Mouse (Mus musculus): ENCODE results near the gene Gm5431. TPM values are rescaled to one million over a fixed set of nuclear protein-coding genes. Genes with fewer than 3 reads are reported as not detected.

Gene Gm5431
- 1.1 and 1.4 TPM in 2 replicates for polyA plus RNA-seq (2012; rRNA removed; ENCODE audit: low replicate concordance)

DNA sequence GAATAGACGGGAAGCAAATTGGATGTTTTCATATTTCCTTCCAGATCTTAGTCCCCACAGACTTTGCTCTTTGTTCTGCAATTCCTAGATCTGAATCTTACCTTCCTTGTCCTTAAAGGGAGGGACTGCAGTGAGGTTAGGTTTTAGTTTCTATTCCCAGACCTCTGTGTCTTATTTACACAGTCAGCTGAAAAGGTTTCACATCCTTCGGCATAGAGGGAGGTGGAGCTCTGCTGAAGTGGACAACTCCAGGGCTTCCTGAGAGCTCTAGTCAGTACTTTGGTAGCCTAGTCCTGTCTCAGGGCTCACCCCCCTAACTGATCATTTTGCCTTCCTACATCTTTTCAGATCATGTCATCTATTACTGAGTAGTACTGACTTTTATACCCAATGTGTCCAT is at the start of gene Gm5431:
Gm5431 (minus strand) TSS at position 194 of the 400 bp plus-strand sequence.

DNA sequence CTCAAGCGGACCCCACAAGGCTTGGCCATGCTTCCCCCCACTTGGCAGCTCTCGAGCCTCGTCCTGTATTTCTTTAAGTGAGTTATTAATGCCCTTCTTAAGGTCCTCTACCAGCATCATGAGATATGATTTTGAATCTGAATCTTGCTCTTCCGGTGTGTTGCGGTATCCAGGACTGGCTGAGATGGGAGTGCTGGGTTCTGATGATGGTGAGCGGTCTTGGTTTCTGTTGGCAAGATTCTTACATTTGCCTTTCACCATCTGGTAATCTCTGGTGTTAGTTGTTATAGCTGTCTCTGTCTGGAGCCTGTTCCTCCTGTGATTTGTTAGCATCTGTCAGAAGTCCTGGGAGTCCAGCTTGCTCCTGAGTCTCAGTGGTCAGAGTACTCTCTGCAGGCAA is 44.1 kb upstream of the Gm5431 start, which contains the start of gene Psme2b:
Psme2b (minus strand) TSS at position 101 of the 400 bp plus-strand sequence.

DNA sequence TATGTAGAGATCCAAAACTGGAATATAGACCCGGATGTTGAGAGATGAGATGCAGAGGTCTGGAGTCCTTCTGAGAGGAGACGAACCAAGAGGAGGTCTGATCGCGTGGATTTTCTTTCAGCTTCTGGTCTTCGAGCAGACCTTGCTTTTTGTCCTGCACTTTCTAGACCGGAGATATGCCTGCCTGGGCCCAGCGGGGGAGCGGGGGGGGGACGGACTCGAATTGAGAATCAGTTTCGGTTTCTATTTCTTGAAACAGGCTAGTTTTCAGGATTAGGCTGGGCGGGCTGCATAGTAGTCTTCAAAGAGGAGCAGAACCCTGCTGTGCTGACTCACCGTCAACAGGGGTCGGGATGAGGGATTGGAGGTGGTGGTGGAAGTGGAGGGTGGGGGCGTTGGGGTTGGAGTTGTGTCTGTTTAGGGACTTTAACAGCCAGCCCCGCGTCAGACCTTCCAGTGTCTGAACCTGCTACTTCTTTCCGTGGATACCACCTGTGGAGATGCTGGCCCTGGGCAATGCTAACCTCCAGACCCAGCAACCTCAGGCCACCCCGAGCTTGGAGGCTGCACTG is 30.7 kb downstream of the Gm5431 start, which contains the start of gene Irgm1:
Irgm1 (minus strand) TSS at position 483 of the 572 bp plus-strand sequence.

Other genes starting within 250 kb of the Gm5431 start
- 1,227 and 3,358 TPM in 2 replicates for gene Rack1, start 101.9 kb downstream of the Gm5431 start, polyA plus RNA-seq (2012; rRNA removed; ENCODE audit: low replicate concordance)
- gene Trim41, start 84.9 kb downstream of the Gm5431 start, polyA plus RNA-seq (2012; rRNA removed; ENCODE audit: low replicate concordance): 28.6 and 34.7 TPM in 2 replicates
- 1.7 and 4.2 TPM in 2 replicates for gene Trim7, start 76.1 kb downstream of the Gm5431 start, polyA plus RNA-seq (2012; rRNA removed; ENCODE audit: low replicate concordance)
- 11.8 and 14.5 TPM in 2 replicates for gene Gm12184, start 75.6 kb downstream of the Gm5431 start, polyA plus RNA-seq (2012; rRNA removed; ENCODE audit: low replicate concordance)
- 16.5 and 34.6 TPM in 2 replicates for gene Irgm1, start 30.5 kb downstream of the Gm5431 start, polyA plus RNA-seq (2012; rRNA removed; ENCODE audit: low replicate concordance)
- gene Psme2b, start 44.0 kb upstream of the Gm5431 start, polyA plus RNA-seq (2012; rRNA removed; ENCODE audit: low replicate concordance): 21.9 and 22.1 TPM in 2 replicates
- gene Olfr56, start 76.7 kb upstream of the Gm5431 start, polyA plus RNA-seq (2012; rRNA removed; ENCODE audit: low replicate concordance): 0.31 and 0.32 TPM in 2 replicates
- 5.1 and 5.3 TPM in 2 replicates for gene 9930111J21Rik1, start 77.2 kb upstream of the Gm5431 start, polyA plus RNA-seq (2012; rRNA removed; ENCODE audit: low replicate concordance)
- gene Gm12185, start 90.0 kb upstream of the Gm5431 start, polyA plus RNA-seq (2012; rRNA removed; ENCODE audit: low replicate concordance): 0.32 and 0.35 TPM in 2 replicates
- gene Tgtp1, start 92.0 kb upstream of the Gm5431 start, polyA plus RNA-seq (2012; rRNA removed; ENCODE audit: low replicate concordance): 5.1 and 6.2 TPM in 2 replicates
- 3.5 and 4.5 TPM in 2 replicates for gene 9930111J21Rik2, start 149.0 kb upstream of the Gm5431 start, polyA plus RNA-seq (2012; rRNA removed; ENCODE audit: low replicate concordance)
- gene Tgtp2, start 162.0 kb upstream of the Gm5431 start, polyA plus RNA-seq (2012; rRNA removed; ENCODE audit: low replicate concordance): 17.0 and 27.2 TPM in 2 replicates
- gene Ifi47, start 174.4 kb upstream of the Gm5431 start, polyA plus RNA-seq (2012; rRNA removed; ENCODE audit: low replicate concordance): 8.8 and 16.0 TPM in 2 replicates
- gene Olfr1396, start 212.7 kb upstream of the Gm5431 start, polyA plus RNA-seq (2012; rRNA removed; ENCODE audit: low replicate concordance): 0.71 and 1.3 TPM in 2 replicates
- gene Olfr1395, start 240.1 kb upstream of the Gm5431 start, polyA plus RNA-seq (2012; rRNA removed; ENCODE audit: low replicate concordance): 0.04 TPM in 1 of 2 replicates, not detected in the other